In the genomic region with DNA sequence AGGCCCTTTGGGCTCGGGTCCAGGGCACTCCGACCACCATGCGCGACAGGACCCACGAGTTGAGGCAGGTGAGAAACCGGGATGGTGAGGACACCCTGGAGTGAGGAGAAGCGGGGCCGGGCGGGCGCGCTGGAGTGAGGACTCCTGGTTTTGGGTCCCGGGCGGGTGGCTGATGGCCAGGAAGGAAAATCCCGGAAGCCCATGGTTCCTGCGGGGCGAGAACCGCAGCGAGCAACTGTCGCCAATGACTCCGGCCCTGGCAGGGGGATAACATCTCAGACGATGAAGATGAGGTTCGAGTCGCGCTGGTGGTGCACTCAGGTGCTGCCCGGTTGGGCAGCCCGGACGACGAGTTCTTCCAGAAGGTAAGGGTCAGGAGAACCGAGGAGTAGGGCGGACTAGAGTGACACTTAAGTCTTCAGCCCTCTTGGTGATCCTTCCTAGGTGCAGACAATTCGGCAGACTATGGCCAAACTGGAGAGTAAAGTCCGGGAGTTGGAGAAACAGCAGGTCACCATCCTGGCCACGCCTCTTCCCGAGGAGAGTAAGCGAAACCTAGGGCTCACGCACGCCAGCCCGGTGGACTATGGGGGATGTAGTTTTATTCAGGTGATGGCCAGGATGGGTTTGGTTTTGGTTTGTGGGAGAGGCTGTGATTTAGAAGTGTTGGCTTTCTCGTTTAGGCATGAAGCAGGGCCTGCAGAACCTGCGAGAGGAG, we compare ENCODE assay signal across 1 mouse cellular context.
TF ChIP-seq lines count a peak whose summit lies in the region.

No protein-coding gene starts in this region.

TF ChIP-seq in MEL, 35 proteins besides CTCF, POLR2A, EP300 and RAD21 (continued from another document):
- TF ChIP-seq ZKSCAN1 (IDR thresholded peaks at IDR 0.05; ENCODE audit: low read depth, low read length) (no peak), MXI1 (IDR thresholded peaks at IDR 0.05; ENCODE audit: low read depth, low read length) (peak; percentile 73), ZNF384 (IDR thresholded peaks at IDR 0.05; ENCODE audit: low read depth, low read length) (no peak), POLR2AphosphoS2 (IDR thresholded peaks at IDR 0.05; ENCODE audit: low read length) (peak; percentile 34; the same call in 1 of the 2 replicates), RCOR1 (IDR thresholded peaks at IDR 0.05; ENCODE audit: low read depth, low read length) (no peak), MAX (IDR thresholded peaks at IDR 0.05; ENCODE audit: low read length) (0 out of 2 replicates have a peak, but pooled peaks have one; percentile 16), MYC (IDR thresholded peaks at IDR 0.05; ENCODE audit: low read depth, low read length) (0 out of 2 replicates have a peak, but pooled peaks have one; percentile 20), TBP (IDR thresholded peaks at IDR 0.05; ENCODE audit: low read depth, low read length) (peak; percentile 65; the same call in 1 of the 2 replicates), HCFC1 (IDR thresholded peaks at IDR 0.05; ENCODE audit: low read depth, low read length) (peak; percentile 97), USF2 (IDR thresholded peaks at IDR 0.05; ENCODE audit: borderline replicate concordance in 1 of 2, insufficient read depth in 1 of 2, low read depth in 1 of 2, low read length in 2 of 2) (no peak), GABPA (IDR thresholded peaks at IDR 0.05; ENCODE audit: low read depth, low read length) (no peak), NRF1 (IDR thresholded peaks at IDR 0.05; ENCODE audit: insufficient read depth, low read depth, low read length, poor library complexity, severe bottlenecking) (peak; percentile 55; the same call in 1 of the 2 replicates), MEF2A (IDR thresholded peaks at IDR 0.05; ENCODE audit: extremely low read depth, insufficient replicate concordance, low read depth, low read length, poor library complexity, severe bottlenecking) (no peak), ZMIZ1 (IDR thresholded peaks at IDR 0.05; ENCODE audit: low read depth, low read length) (peak; percentile 77), MAZ (IDR thresholded peaks at IDR 0.05; ENCODE audit: low read depth, low read length) (no peak), NELFE (IDR thresholded peaks at IDR 0.05; ENCODE audit: low read depth, low read length) (peak; percentile 46; the same call in 1 of the 2 replicates), CHD2 (IDR thresholded peaks at IDR 0.05; ENCODE audit: low read length) (no peak), MYB (IDR thresholded peaks at IDR 0.05; ENCODE audit: low read depth, low read length) (no peak), JUND (IDR thresholded peaks at IDR 0.05; ENCODE audit: low read depth, low read length) (no peak), CHD1 (IDR thresholded peaks at IDR 0.05; ENCODE audit: low read depth, low read length) (peak; percentile 77; the same call in 1 of the 2 replicates), ELF1 (IDR thresholded peaks at IDR 0.05; ENCODE audit: low read depth, low read length) (peak; percentile 31; the same call in 1 of the 2 replicates), MAFK (IDR thresholded peaks at IDR 0.05; ENCODE audit: borderline replicate concordance, low read depth, low read length) (no peak)
